Mouse (Mus musculus): ENCODE results near the gene Snx29.

GRCm38 (mm10) chr16:11537663-11538062 lies 215.0 kb downstream of the Snx29 start:
- no peak for TF ChIP-seq CTCF (IDR thresholded peaks at IDR 0.05; ENCODE audit: insufficient read depth, low read depth, low read length)
- TF ChIP-seq POLR2A (IDR thresholded peaks at IDR 0.05; ENCODE audit: insufficient read depth, low read depth, low read length) = no peak
